Mouse (Mus musculus): Measurements from ENCODE around the gene Tubb4b. TPM values are rescaled to one million over a fixed set of nuclear protein-coding genes. Genes with fewer than 3 reads are reported as not detected.

Gene Tubb4b
- polyA plus RNA-seq, 1 experiment from 2014 or later, result 392 TPM

Other genes with a start within 250 kb of the Tubb4b start
- gene Mrpl41, start 249.6 kb downstream of the Tubb4b start, polyA plus RNA-seq (2015; fragmentation: Nextera tagmentation; extraction: Ambion mirVana), result 162 and 172 TPM in 2 replicates
- 3.3 and 4.2 TPM in 2 replicates for gene Pnpla7, start 248.7 kb downstream of the Tubb4b start, polyA plus RNA-seq (2015; fragmentation: Nextera tagmentation; extraction: Ambion mirVana)
- 110 and 115 TPM in 2 replicates for gene Nsmf, start 170.3 kb downstream of the Tubb4b start, polyA plus RNA-seq (2015; fragmentation: Nextera tagmentation; extraction: Ambion mirVana)
- gene Entpd8, start 144.4 kb downstream of the Tubb4b start, polyA plus RNA-seq (2015; fragmentation: Nextera tagmentation; extraction: Ambion mirVana), result not detected in 2 replicates
- gene Noxa1, start 129.6 kb downstream of the Tubb4b start, polyA plus RNA-seq (2015; fragmentation: Nextera tagmentation; extraction: Ambion mirVana), result 0.16 TPM in 1 of 2 replicates, not detected in the other
- 26.8 and 33.9 TPM in 2 replicates for gene Nrarp, start 43.9 kb downstream of the Tubb4b start, polyA plus RNA-seq (2015; fragmentation: Nextera tagmentation; extraction: Ambion mirVana)
- 1.1 and 1.2 TPM in 2 replicates for gene Tor4a, start 27.8 kb downstream of the Tubb4b start, polyA plus RNA-seq (2015; fragmentation: Nextera tagmentation; extraction: Ambion mirVana)
- 113 and 117 TPM in 2 replicates for gene Nelfb, start 13.2 kb downstream of the Tubb4b start, polyA plus RNA-seq (2015; fragmentation: Nextera tagmentation; extraction: Ambion mirVana)
- gene Stpg3, start 10.1 kb downstream of the Tubb4b start, polyA plus RNA-seq (2015; fragmentation: Nextera tagmentation; extraction: Ambion mirVana), result not detected in 2 replicates
- gene Fam166a, start 6.0 kb downstream of the Tubb4b start, polyA plus RNA-seq (2015; fragmentation: Nextera tagmentation; extraction: Ambion mirVana), result 0.89 TPM in 1 of 2 replicates, not detected in the other
- gene Slc34a3, start 9.7 kb upstream of the Tubb4b start, polyA plus RNA-seq (2015; fragmentation: Nextera tagmentation; extraction: Ambion mirVana), result not detected in 2 replicates
- gene Rnf224, start 12.1 kb upstream of the Tubb4b start, polyA plus RNA-seq (2015; fragmentation: Nextera tagmentation; extraction: Ambion mirVana), result not detected in 2 replicates
- 64.5 and 73.2 TPM in 2 replicates for gene Rnf208, start 17.6 kb upstream of the Tubb4b start, polyA plus RNA-seq (2015; fragmentation: Nextera tagmentation; extraction: Ambion mirVana)
- not detected in 2 replicates for gene Cysrt1, start 17.8 kb upstream of the Tubb4b start, polyA plus RNA-seq (2015; fragmentation: Nextera tagmentation; extraction: Ambion mirVana)
- gene AL732309.1, start 22.2 kb upstream of the Tubb4b start, polyA plus RNA-seq (2015; fragmentation: Nextera tagmentation; extraction: Ambion mirVana), result 4.9 and 5.1 TPM in 2 replicates
- gene Tmem203, start 30.7 kb upstream of the Tubb4b start, polyA plus RNA-seq (2015; fragmentation: Nextera tagmentation; extraction: Ambion mirVana), result 18.6 and 19.6 TPM in 2 replicates
- 11.4 and 13.3 TPM in 2 replicates for gene Tprn, start 37.9 kb upstream of the Tubb4b start, polyA plus RNA-seq (2015; fragmentation: Nextera tagmentation; extraction: Ambion mirVana)
- 205 and 216 TPM in 2 replicates for gene Ssna1, start 47.7 kb upstream of the Tubb4b start, polyA plus RNA-seq (2015; fragmentation: Nextera tagmentation; extraction: Ambion mirVana)
- gene Anapc2, start 47.8 kb upstream of the Tubb4b start, polyA plus RNA-seq (2015; fragmentation: Nextera tagmentation; extraction: Ambion mirVana), result 147 and 149 TPM in 2 replicates
- gene Tmem210, start 63.4 kb upstream of the Tubb4b start, polyA plus RNA-seq (2015; fragmentation: Nextera tagmentation; extraction: Ambion mirVana), result not detected in 2 replicates
- gene Lrrc26, start 65.2 kb upstream of the Tubb4b start, polyA plus RNA-seq (2015; fragmentation: Nextera tagmentation; extraction: Ambion mirVana), result 0.27 TPM in 1 of 2 replicates, not detected in the other
- 17.5 and 19.0 TPM in 2 replicates for gene Grin1, start 94.5 kb upstream of the Tubb4b start, polyA plus RNA-seq (2015; fragmentation: Nextera tagmentation; extraction: Ambion mirVana)
- gene Man1b1, start 107.6 kb upstream of the Tubb4b start, polyA plus RNA-seq (2015; fragmentation: Nextera tagmentation; extraction: Ambion mirVana), result 60.0 and 66.4 TPM in 2 replicates
- 19.9 and 23.7 TPM in 2 replicates for gene Dpp7, start 131.7 kb upstream of the Tubb4b start, polyA plus RNA-seq (2015; fragmentation: Nextera tagmentation; extraction: Ambion mirVana)
- 3.9 and 4.4 TPM in 2 replicates for gene Uap1l1, start 141.0 kb upstream of the Tubb4b start, polyA plus RNA-seq (2015; fragmentation: Nextera tagmentation; extraction: Ambion mirVana)
- 23.1 and 25.5 TPM in 2 replicates for gene Sapcd2, start 147.6 kb upstream of the Tubb4b start, polyA plus RNA-seq (2015; fragmentation: Nextera tagmentation; extraction: Ambion mirVana)
- gene Entpd2, start 171.2 kb upstream of the Tubb4b start, polyA plus RNA-seq (2015; fragmentation: Nextera tagmentation; extraction: Ambion mirVana), result 0.62 and 1.0 TPM in 2 replicates
- gene Npdc1, start 174.6 kb upstream of the Tubb4b start, polyA plus RNA-seq (2015; fragmentation: Nextera tagmentation; extraction: Ambion mirVana), result 380 and 389 TPM in 2 replicates
- 0.49 TPM in 1 of 2 replicates, not detected in the other for gene Fut7, start 198.6 kb upstream of the Tubb4b start, polyA plus RNA-seq (2015; fragmentation: Nextera tagmentation; extraction: Ambion mirVana)
- 10.2 and 11.1 TPM in 2 replicates for gene Abca2, start 204.0 kb upstream of the Tubb4b start, polyA plus RNA-seq (2015; fragmentation: Nextera tagmentation; extraction: Ambion mirVana)
- 2.7 and 4.0 TPM in 2 replicates for gene Clic3, start 232.1 kb upstream of the Tubb4b start, polyA plus RNA-seq (2015; fragmentation: Nextera tagmentation; extraction: Ambion mirVana)
- 85.7 and 92.1 TPM in 2 replicates for gene Paxx, start 236.4 kb upstream of the Tubb4b start, polyA plus RNA-seq (2015; fragmentation: Nextera tagmentation; extraction: Ambion mirVana)
- gene Ptgds, start 245.3 kb upstream of the Tubb4b start, polyA plus RNA-seq (2015; fragmentation: Nextera tagmentation; extraction: Ambion mirVana), result 48.6 and 80.5 TPM in 2 replicates

Data from midbrain, embryonic 13.5 days (tissue).